Mouse (Mus musculus): ENCODE data around the gene Col8a2.
A peak's percentile ranks its signal among the peaks of the same experiment; 100 is the strongest.

Gene Col8a2

DNA sequence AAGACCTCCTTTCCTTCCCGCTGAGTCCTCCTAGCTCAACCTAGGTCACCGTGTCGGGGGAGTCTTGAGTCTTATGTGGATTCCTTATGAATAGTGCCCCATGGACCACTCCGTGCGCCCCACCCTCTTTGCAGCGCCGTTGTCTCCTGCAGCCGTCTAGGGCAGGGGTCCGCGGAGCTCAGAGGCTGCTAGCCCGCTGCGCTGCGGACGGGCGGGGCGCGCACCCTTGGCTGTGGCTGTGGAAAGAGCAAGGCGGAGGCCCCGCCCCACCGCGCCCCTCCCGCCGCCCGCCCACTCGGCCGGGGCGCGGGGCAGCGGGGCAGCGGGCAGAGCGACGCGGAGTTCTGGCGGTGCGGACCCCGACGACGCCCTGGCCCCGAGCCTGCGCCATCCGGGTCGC is at the start of gene Col8a2:
Col8a2 (plus strand) TSS at position 302 of the 400 bp plus-strand sequence.
- no peak for DNase-seq

DNA sequence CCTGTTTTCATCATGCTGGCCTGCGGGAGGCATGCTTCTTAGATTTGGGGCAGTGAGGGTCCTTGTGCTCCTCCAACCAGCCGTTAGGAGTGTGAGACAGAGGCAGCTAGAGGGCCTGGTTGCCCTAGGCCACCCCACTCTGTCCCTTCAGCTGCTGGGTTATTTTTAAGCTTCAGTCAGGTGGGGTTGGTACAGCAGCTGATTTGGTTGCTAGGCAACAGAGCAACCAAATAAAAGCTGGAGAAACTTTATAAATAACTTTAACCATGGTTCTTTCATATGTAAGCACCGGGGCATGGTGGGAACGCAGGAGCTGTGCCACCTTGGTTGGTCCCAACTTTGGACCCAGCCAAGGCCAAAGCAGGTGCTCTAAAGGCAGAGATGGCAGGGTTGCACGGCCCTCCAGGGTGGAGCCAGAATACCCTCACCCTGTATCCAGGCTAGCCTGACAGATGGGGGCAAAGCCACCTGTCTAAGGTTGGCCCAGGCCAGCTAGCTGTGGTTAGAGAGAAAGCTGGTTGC is 48.8 kb upstream of the Col8a2 start:
- no peak for DNase-seq

DNA sequence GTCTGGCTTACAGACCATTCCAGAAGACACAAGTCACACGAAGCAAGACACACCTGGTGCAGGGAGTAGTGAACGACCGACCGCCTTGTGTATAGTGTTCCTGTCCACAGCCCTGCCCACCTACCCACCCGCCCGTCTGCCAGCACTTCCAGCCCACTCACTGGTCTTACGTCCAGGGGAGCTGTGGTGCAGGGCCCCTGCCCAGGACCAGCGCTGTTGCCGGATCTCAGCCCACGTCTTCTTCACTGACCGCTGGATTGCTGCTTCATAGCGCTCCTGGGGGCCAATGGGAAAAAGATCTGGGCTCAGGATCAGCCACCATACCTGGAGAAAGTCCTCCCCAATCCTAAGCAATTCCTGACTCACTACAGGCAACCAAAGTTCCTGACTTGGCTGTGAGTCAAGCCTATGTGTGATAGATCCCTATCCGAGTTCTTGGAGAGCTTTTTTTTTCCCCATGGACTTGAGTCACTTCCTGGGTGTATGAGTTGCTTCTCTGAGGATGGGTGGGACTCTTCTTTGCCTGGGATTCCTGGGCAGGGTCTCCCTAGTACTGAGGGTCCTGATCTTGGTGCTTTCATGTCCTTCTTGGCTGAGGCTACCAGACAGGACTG is 46.6 kb upstream of the Col8a2 start:
- no peak for DNase-seq

DNA sequence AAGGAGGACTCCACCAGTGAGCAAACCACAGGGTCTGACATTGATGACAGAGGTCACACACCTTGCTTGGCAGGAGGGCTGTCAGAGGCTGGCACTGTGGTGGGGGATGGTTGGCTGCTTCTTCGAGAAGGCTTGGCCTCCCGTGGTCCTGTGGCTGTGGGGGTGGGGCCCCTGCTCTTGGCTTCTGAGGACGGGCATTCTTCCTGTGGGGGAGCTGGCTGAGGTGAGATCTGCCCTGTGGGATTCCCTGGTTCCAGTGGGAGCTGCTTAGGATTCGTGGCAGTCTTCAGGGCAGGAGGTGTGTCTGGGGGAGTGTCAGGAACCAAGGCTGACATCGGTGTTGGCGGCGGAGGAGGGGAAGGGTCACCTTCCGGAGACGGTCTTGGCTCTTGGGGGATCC is 44.6 kb upstream of the Col8a2 start:
- no peak for DNase-seq

DNA sequence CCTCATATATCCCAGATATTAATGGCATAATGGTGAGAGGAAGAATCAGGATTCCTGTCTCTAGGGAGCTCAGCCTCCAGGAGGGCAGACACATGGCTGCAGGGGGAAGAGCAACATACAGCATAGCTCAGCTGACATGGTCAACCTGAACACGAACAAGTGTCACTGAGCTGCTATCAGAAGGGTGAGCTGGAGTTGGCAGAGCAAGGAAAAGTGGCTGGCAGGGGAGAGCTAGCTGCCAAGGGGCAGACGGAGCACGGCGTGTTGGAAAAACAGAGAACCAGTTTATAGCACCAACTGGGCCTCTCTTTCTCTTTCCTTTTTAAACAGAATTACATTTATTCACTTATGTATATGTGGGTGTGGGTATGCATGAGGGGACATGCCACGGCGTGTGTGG is 44.1 kb upstream of the Col8a2 start:
- no peak for DNase-seq

DNA sequence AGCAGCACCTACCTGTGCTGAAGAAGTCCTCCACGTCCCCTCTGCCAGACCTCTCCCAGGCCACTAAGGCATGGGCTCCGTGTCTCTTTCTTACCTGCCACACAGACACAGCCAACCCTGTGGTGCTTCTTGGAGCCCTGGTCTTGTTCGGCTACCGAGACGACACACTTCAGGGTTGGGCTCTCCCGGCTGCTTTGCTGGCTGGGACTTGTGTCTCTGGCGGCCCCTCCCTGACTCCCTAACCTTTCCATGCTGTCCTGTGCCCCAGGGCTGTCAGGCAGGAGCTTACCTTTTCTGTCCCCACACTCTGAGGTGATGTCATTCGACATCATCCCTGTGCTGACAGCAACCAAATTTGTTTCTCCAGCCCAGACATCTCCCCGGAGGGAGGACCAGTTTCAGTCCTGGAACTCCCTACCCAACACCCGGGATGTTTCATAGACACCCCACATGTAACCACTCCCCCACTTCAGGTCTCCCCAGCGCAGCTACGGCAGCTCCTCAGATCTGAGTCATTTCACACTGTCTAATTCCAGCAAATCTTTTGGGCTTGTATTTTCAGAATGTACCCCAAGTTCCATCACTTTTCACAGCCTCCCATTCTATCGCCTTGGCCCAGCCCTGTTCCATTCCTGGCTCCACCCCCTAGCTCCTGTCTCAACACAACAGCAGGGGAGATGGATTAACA is 40.2 kb upstream of the Col8a2 start:
- no peak for DNase-seq

DNA sequence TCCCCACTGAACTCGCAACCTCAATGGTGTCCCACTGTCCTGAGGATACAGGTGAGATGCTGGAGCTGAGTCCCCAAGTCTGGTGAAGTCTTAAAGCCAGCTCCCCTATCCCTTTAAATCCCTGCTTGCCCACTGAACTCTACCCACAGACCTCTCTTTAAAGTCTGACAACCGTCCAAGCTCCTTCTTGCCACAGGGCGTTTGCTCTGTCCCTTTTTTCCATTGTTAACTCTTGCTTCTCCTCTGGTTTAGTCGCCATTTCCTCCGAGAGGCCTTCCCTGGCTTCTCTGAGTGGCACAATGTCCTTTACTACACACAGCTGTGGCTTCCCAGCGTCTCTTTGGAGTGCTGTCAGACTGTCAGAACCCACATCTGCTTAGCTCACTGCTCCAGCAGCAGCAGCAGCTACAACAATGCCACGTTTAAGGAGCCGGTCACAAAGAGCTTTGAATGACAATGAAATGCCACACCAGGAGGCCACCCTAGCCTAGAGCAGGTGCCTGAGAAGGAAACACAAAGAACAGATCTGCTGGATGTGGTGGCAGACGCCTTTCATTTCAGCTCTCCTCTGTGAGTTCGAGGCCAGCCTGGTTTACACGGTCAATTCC is 38.2 kb upstream of the Col8a2 start:
- no peak for DNase-seq

DNA sequence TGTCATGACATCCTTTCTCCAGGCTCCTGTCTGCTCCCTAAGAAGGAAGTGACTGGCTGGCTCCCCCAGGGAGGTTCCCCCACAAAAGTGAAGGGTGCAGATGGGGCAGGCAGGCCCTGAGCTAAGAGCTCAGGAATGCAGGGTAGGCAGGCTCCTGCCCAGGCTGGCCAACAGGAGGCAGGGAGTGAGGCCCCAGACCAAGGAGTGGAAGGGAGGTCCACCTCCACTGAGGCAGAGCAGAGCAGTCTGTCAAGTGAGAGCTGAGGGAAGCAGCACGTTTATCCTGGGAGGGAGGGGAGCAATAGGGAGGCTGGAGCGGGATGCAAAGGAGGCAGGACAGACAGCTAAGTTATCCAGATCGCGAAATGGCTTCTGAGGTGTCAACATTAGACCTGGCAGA is 35.9 kb upstream of the Col8a2 start:
- DNase-seq, result no peak

DNA sequence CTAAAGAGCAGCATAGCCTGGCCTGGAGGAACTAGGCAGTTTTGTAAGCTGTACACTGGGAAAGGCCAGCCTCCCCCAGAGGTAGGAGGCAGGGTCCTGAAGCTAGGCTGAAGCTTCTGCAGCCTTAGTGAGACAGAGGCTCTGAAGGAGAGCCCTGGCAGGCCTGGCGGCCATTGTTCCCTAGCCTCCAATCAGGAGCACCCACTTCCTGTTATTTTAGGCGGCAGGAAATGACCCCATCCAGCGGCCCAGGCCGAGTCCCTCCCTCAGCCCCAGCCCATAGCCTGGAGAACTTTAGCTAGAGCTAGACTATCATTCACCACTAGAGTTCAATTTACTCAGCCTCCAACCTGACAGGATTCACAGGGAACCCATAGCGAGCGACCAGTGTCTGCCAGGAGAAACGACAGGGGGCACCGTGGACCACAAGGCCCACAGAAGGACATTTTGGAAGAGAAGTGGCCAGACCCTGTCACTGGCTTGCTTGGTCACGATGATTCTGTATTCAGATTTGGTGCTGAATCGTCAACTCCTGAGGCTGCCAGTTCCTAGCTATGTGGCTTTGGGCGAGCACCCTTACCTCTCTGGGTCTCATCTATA is 34.8 kb upstream of the Col8a2 start:
- no peak for DNase-seq

DNA sequence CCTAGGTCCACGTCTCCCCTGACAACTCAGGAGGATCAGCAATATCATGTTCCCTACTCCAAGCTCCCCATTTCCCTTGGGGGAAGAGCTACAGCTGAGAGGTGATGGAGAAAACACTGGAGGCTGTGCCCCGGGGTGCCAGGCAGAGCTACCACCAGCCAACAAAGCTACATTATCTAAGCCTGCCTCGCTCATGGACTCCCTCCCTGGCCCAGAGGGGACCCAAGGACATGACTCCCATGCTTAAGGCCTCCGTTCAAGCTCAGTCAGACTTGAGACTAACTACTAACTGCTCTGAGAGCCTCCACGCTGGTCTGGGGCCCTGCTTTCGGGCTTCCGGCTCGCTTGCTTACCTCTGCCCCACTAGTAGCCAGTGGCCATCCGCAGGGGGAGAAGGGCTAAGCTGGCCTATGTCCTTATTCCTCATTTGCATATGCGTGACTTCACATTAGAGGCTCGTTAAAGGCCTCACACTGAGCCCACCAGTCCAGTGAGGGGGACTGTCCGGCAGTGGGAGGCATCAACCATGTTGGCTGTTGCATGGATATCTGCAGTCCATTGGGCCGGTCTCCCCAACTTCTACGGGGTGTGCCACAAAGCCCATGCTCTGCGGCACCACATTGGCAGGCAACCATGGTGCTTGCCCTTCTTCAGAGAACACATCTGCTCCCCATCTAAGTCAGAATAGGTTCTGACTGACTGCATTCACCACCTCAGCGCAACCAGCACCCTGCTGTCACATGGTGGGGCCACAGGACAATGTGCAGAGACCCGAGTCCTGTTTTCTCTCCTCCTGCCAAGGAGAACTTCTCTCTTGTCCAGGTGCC is 34.0 kb upstream of the Col8a2 start:
- DNase-seq, result no peak

DNA sequence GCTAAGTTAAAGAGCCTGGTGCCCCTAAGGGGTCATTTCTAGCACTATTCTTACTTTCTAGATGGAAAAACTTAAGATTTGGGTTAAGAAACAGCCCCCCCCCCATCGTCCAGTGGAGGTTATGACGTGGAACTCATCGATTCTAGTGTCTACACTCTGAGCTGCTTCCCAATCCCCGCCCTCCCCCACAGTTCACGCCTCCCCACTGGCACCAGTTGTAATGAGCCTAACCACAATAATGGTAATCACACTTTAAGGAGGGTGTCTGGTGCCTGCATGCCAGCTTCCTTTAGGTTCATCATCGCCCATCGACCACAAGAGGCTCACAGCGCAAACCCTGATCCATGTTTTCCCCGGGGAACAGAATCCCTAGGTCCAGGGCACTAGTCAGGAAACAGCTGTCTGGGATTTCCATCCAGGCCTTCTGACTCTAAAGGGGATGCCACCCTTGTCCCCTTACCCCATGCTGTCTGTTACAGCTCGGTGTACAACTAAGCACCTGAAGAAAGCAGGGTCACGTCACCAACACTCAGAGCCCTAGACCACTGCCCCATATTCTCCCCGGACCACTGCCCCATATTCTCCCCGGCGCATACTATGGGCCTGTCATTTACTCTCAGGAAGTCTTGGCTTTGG is 32.8 kb upstream of the Col8a2 start:
- DNase-seq, result no peak

DNA sequence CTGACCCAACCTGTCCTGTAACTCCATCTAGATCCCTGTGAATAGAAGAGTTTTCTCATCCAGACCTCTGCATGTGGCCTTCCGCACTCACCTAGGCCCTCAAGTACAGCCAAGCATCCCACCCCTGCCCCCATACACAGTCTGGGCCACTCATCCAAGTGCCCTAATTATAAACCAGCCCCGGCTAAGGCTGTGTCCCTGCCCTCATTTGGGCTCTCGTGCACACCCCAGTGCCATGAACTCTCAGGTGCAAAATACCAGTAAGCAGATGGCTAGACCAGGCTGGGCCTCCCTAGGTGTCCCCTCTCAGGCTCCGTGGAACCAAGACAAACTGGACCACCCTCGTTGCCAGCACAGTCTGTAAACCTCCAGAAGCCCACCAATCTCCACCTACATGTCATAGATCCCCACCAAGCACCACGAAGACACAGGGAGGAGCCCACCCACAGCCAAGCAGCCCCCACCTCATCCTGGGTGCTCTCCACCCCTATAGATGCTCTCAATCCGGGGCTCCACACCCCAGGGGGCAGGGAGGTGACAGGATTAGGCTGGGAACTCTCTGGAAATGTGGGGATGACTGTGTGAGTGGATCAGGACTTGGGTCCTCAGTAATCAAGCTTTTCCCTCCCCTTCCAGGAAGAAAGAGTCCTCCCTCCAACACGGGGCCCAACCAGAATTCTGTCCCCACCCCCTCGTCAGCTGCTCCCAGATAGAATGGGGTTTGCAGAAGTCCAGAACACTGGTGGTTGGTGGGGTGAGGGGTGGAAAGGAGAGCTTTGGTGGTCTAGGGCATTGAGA is 32.1 kb upstream of the Col8a2 start:
- DNase-seq, result no peak

DNA sequence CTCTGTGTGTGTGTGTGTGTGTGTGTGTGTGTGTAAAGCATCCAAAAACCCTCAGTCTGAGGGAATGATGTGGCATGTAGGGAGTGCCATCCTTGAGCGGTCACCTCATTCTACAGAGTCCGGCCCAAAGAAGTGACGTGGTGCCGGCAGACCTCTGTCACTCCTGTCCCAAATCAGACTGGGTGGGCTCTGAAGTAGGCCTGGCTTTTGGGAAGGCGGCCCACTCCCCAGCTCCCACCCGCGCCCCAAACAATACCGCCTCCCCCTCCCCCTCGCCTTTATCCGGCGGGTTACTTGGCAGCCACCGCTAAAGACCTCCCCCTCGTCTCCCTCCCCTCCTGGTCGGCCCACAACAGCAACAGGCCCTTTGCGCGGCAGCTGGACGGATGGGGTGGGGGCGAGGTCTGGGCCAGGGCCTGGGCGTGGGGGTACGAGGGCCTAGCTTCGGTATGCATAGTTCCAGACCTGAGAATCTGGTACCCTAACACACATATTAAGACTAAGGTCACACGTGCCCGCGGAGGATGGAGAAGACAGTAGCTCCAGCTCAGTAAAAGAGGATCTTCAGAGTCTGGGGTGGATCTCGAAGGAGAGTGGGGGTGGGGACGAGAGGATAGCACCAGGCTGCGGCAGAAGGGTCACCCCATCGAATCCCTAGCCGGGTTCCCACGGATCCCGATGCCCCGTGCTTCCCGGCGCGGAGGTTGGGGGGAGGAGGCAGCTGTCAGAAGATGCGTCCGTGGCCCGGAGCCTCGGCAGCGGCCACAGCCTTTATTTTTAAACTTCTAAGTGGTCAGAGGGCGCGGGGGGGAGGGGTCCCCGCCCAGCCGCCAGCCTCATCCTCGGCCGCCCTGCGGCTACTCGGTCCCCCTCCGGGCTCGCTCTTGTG is 31.2 kb upstream of the Col8a2 start:
- peak; percentile 53 to 54 for DNase-seq

DNA sequence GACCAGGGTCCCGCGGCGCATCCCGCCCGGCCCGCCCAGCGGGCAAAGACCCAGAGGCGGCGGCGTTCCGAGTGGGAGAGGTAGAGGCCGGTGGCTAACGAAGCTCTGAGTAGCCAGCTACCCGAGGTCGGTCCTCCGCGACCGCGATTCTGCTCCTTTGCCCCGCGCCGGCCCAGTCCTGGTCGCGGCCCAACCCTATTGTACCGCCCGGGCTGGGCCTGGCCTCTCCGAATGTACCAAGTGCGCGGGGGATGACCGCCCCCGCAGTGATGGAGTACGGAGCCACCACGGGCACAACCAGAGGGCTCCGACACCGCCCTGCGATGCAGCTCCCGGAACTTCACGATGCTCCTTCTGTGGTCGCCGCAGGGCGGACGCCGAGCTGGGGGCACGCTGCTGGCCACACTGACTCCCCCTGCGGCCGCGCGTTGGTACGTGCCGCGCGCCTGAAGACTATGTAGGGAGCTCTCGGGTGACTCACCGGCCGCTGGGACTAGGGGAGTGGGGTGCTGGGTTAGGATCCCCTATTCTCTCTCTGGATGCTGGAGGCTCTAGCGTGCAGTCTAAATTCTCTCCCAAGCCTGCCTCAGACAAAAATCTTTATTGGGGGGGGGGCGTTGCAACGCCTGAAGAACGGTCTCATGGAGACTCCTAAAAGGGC is 30.3 kb upstream of the Col8a2 start, which contains the start of gene Map7d1:
Map7d1 (minus strand) TSS at position 213 of the 661 bp plus-strand sequence.
- DNase-seq, result peak; percentile 89 to 92

DNA sequence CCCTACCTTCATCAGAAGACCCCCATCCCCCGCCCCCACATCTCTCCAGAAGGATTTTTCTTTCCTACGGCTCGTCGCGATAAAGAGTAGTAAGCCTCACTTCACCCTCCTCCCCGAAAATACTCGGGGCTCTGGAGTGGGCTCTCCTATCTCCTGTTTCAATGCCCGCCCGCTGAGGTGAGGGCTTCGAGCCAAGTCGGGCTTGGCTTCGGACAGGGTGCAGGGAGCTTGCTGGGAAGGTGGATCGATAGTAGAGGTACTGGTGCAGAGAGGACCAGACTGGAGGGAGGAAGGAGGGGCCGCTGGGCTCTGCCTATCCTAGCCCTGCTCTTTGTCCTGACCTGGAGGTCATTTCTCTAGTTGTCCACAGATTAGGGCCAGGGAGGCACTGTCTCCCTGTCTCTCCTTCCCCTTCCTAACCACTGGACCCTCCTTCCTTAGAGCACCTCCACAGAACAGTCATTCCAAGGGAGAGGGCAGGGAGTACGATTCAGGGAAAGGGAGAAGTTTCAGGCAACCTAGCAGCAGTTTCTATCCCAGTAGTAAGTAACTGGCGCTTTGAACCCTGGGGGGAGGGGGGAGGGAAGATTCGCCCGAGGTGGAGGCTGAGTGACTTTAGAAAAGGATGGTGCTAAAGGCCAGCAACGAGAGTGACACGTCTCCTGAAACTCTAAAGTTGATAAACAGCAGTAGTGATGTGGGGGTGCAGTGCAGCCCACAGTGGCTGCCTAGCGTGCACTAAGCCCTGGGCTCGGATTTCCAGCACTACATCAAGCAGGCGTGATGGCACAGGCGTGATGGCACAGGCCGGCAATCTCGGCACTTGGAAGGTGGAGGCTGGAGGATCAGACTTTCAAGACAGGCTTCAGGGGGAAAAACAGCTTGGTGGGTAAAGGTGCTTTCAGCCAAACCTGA is 29.4 kb upstream of the Col8a2 start:
- no peak for DNase-seq

DNA sequence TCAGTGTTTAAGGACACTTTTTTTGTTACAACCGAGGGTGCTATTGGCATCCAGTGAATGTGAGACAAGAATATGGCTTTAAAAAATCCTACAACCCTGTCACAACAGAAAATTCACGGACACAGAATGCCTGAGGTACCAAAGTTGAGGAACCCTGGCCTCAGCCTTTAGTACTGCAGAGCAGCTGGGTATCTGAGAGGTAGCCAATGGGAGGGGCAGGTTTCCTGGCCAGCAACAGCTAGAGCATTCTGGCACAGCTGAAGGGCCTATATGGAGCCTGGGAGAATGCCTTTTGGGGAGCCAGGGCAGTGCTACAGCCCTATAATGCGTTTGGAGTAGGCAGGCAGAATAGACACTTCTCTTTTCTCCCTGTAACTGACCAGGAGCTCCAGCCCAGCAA is 27.5 kb upstream of the Col8a2 start:
- DNase-seq, result peak in 1 of 2 experiments; percentile 15

DNA sequence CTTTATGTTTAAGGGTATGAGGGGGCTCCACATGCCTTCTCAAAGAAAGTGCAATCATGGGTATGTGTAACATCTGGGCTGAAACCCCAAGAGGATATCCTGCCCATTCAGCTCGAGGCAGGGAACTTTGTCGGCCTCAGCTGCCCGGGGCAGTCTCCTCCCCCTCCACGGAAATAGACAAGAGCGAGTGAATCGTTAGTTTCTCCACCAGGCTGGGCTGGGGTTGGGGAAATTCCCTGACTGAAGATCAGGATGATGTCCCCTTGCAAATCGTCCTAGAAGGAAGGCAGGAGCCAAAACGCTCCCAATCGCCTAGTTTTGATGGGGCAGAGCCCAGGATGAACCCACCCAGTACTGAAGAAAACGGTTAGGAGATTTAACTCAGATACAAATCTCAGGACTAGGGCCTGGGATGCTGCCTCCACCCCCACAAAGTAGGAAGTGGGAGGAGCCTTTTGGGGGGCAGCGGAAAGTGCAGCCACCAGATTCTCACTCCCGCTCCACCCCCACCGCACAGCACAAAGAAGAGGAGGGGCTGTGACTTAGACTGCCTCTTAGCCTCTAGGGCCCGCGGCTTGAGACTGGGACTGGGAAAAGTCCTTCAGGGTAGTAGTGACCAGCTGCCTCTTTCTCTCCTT is 27.0 kb upstream of the Col8a2 start:
- peak; percentile 72 to 73 for DNase-seq
